In the genomic region with DNA sequence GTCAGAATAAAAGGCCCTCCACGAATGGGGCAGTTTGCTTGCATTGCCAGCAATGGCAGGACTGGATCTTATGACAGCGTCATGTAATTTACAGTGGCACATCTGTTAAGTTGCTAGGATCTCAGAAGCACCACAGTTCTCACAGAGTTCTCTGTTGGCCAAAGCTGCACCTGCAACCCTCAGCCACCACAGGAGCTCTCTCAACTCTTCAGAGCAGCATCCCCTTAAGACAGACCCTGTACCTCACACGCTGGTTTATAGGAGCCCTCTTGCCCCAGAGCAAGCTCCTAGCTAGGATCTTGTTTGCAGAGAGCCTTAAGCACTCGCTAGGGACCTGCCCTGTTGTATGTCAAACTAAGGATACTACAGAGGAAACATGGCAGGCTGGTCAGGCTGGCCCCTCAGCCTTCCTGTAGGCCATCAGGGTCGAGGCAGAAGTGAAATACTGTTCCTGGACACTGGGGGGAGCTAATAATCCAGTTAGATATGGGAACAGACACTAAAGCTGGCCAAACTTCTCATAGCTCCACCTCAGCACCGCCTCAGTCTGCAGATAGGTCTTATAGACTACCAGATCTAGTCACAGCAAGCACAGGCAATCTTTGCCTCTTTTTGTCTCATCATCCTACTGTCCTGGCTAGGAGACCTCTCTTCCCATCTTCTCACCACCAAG, we compare ENCODE assay signal across 8 mouse cellular contexts. TPM values are rescaled to one million over a fixed set of nuclear protein-coding genes. Genes with fewer than 3 reads are reported as not detected.
DNase-seq lines count a peak whose midpoint lies in the region; ATAC-seq and TF ChIP-seq lines count a peak whose summit lies in the region.

No protein-coding gene starts in this region.

- H3K27ac ChIP-seq in kidney, embryonic 15.5 days: no peak overlapping the region
- no peak overlapping the region for H3K27ac ChIP-seq in limb, embryonic 14.5 days (replicated peaks; ENCODE audit: low read depth, low read length)

- H3K9me3 ChIP-seq in kidney, embryonic 15.5 days (replicated peaks): no peaks in the 10 kb centered on the region
- H3K9me3 ChIP-seq in limb, embryonic 14.5 days (ENCODE audit: control insufficient read depth, low read length): no peaks in the 10 kb centered on the region

- no peak overlapping the region for H3K9ac ChIP-seq in kidney, embryonic 15.5 days
- H3K9ac ChIP-seq in limb, embryonic 14.5 days (ENCODE audit: low read depth, low read length, severe bottlenecking): no peak overlapping the region

- H3K4me1 ChIP-seq in kidney, embryonic 15.5 days: peaks cover 6% of the 10 kb centered on the region
- H3K4me1 ChIP-seq in limb, embryonic 14.5 days (ENCODE audit: control insufficient read depth, insufficient read depth, low read length): peaks cover 25% of the 10 kb centered on the region

- ATAC-seq in kidney, embryonic 15.5 days (replicated peaks; ENCODE audit: low FRiP score): no peak
- peak; percentile 77 to 81 for ATAC-seq in hematopoietic stem cell, adult 5-6 weeks (replicated peaks in 1 of 2; ENCODE audit: insufficient read depth in 1 of 2, low FRiP score in 2 of 2, low TSS enrichment in 1 of 2, low read depth in 1 of 2, poor library complexity in 2 of 2, severe bottlenecking in 2 of 2)
- ATAC-seq in limb, embryonic 14.5 days (ENCODE audit: low FRiP score, low read depth): no peak

- H3K27me3 ChIP-seq in kidney, embryonic 15.5 days: no peaks in the 10 kb centered on the region
- H3K27me3 ChIP-seq in limb, embryonic 14.5 days (ENCODE audit: control insufficient read depth, insufficient read depth, low read length): no peaks in the 10 kb centered on the region

- peaks cover 32% of the 10 kb centered on the region for H3K36me3 ChIP-seq in kidney, embryonic 15.5 days
- peaks cover 11% of the 10 kb centered on the region; the same call in 1 of the 2 replicates for H3K36me3 ChIP-seq in limb, embryonic 14.5 days (ENCODE audit: control insufficient read depth, insufficient read depth, low read length)

- TF ChIP-seq POLR2A in limb, embryonic 14.5 days (IDR thresholded peaks at IDR 0.05; ENCODE audit: borderline replicate concordance, extremely low read depth, insufficient read depth, insufficient read length): no peak

- WGBS in kidney, embryonic 15.5 days: 60% methylated on average over 6 of the region's 6 CpGs
- WGBS in limb, embryonic 14.5 days: 47% methylated on average over 6 of the region's 6 CpGs

- peak; percentile 43 for DNase-seq in kidney, adult 11 months
- DNase-seq in MN1 (ENCODE audit: low spot score): peak; percentile 67
- peak; percentile 77 to 83 for DNase-seq in cerebellum, postnatal 14 days
- peak; percentile 54 for DNase-seq in limb, embryonic 14.5 days (ENCODE audit: low spot score)
- peak; percentile 81 for DNase-seq in retina, embryonic 14.5 days (ENCODE audit: low spot score)
- no peak for DNase-seq in right cerebral cortex, postnatal 4 days

- H3K4me2 ChIP-seq in kidney, embryonic 15.5 days: no peak overlapping the region
- H3K4me2 ChIP-seq in limb, embryonic 14.5 days (replicated peaks; ENCODE audit: low read depth, low read length, severe bottlenecking): no peak overlapping the region

- no peak overlapping the region for H3K4me3 ChIP-seq in kidney, embryonic 15.5 days (replicated peaks)
- no peak overlapping the region for H3K4me3 ChIP-seq in limb, embryonic 14.5 days (replicated peaks; ENCODE audit: low read length)

RNA-seq across cellular contexts. Expression of gene Srebf1, which starts 28.7 kb away (rescaled TPM):
- 56.3 and 60.0 TPM in 2 replicates for polyA plus RNA-seq in kidney, embryonic 15.5 days (2015; fragmentation: Nextera tagmentation; extraction: Ambion mirVana)
- total RNA-seq in hematopoietic stem cell, adult 5-6 weeks (2017): 59.3 and 63.0 TPM in 2 replicates
- 96.5 and 147 TPM in 2 replicates for polyA plus RNA-seq in limb, embryonic 14.5 days (2012; rRNA removed)
- 77.1 and 80.7 TPM in 2 replicates for polyA plus RNA-seq in limb, embryonic 14.5 days (2014; fragmentation: Nextera tagmentation; extraction: Ambion mirVana)

Comparison
In these comparisons a context has a peak if more than half of its experiments do, and no peak if none do; other contexts are left out.
1. ATAC-seq: peak in hematopoietic stem cell, adult 5-6 weeks (2 of 2); none in kidney, embryonic 15.5 days (single experiment) and limb, embryonic 14.5 days (single experiment).